In the genomic region with DNA sequence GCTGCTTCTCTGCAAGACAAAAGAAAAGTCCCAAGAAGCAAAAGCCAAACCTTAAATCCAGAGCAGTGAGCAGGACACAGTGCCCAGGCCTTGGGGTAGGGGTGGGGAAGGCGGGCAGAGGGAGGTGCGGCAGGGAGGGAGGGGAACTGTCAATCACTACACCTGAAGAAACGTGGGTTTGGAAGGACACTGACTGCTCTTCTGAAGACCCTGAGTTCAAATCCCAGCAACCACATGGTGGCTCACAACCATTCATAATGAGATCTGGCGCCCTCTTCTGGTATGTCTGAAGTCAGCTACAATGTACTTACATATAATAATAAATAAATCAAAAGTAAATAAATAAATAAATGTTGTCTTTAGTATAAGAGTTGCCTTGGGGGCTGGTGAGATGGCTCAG, we compare ENCODE assay signal across 1 mouse cellular context.
TF ChIP-seq lines count a peak whose summit lies in the region.

No protein-coding gene starts in this region.

TF ChIP-seq in ES-E14, 5 proteins besides CTCF, POLR2A, EP300 and RAD21:
- no peak for TF ChIP-seq MAFK (IDR thresholded peaks at IDR 0.05; ENCODE audit: insufficient read depth, low read depth, low read length)
- no peak; the same call in 1 of the 2 replicates for TF ChIP-seq ZNF384 (IDR thresholded peaks at IDR 0.05; ENCODE audit: low read depth, low read length)
- no peak for TF ChIP-seq HCFC1 (IDR thresholded peaks at IDR 0.05; ENCODE audit: borderline replicate concordance, insufficient read depth, low read length)
- no peak for TF ChIP-seq ZC3H11A (IDR thresholded peaks at IDR 0.05; ENCODE audit: borderline replicate concordance, low read depth, low read length)
- TF ChIP-seq CHD2 (IDR thresholded peaks at IDR 0.05; ENCODE audit: low read depth, low read length) = no peak
